16 mouse cellular contexts compared by ENCODE assay signal in the genomic region with DNA sequence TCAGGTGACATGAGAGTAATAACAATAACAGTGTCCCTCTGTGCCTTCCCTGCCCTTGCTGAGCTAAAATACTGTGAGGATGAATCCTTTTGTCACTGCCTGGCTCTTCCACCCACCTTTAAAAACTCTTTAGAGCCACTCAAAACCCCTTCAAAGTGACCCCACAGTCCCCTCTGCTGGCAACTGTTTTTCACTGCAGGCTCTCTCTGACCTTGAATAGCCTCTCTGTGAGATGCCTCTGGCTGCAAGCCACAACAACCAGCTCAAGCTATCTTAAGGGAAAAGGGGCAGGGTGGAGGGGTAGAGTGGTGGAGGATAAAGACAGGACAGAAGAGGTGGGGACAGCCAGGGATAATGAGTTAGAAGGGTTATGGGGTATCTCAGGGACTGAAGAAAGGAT. TPM values are rescaled to one million over a fixed set of nuclear protein-coding genes. Genes with fewer than 3 reads are reported as not detected.
DNase-seq lines count a peak whose midpoint lies in the region; ATAC-seq and TF ChIP-seq lines count a peak whose summit lies in the region.
"Had no signal": no experiment of that assay in that cellular context is flagged by ENCODE, and none has a peak within 500 bp of the region (broad histone marks: within the 10 kb centered on the region; RNA-seq: fewer than 3 reads in every experiment).

No protein-coding gene starts in this region.

- DNase-seq in heart, postnatal 0 days (ENCODE audit: low spot score): peak; percentile 65
- DNase-seq in heart, adult 11 months: no peak
- peak; percentile 17 for DNase-seq in ovary, adult 18-20 months (ENCODE audit: low spot score)
- DNase-seq in ovary, postnatal 10 days (ENCODE audit: low spot score): no peak
- no peak for DNase-seq in Patski (ENCODE audit: low read depth, low spot score)
- peak; percentile 33 for DNase-seq in retina, postnatal 7 days (ENCODE audit: low read depth, low spot score)
- DNase-seq in spleen, adult 12 weeks (ENCODE audit: low spot score): no peak
- DNase-seq: cerebellum, adult 9-11 months; gastrocnemius, postnatal 36 days had no signal

- no peaks in the 10 kb centered on the region; the same call in 1 of the 2 replicates for H3K9me3 ChIP-seq in heart, postnatal 0 days (replicated peaks; ENCODE audit: control insufficient read depth, low read length)
- H3K9me3 ChIP-seq: embryonic facial prominence, embryonic 10.5 days; midbrain, embryonic 12.5 days had no signal

- no peaks in the 10 kb centered on the region for H3K4me1 ChIP-seq in heart, postnatal 0 days (ENCODE audit: control insufficient read depth, insufficient read depth)
- H3K4me1 ChIP-seq: embryonic facial prominence, embryonic 10.5 days; midbrain, embryonic 12.5 days had no signal

- no peak overlapping the region for H3K4me3 ChIP-seq in heart, postnatal 0 days (ENCODE audit: low read depth, low read length)
- H3K4me3 ChIP-seq: embryonic facial prominence, embryonic 10.5 days; midbrain, embryonic 12.5 days had no signal

- peak; percentile 46 for TF ChIP-seq CTCF in heart, postnatal 0 days (IDR thresholded peaks at IDR 0.05; ENCODE audit: low read depth)
- peak; percentile 7 for TF ChIP-seq CTCF in Patski (IDR thresholded peaks at IDR 0.05)

- 0 out of 2 replicates have a peak, but pooled peaks cover 4% of the 10 kb centered on the region for H3K27me3 ChIP-seq in heart, postnatal 0 days (ENCODE audit: control insufficient read depth, insufficient read depth, low read length)
- peaks cover 33% of the 10 kb centered on the region for H3K27me3 ChIP-seq in Patski

- ATAC-seq in heart, postnatal 0 days (ENCODE audit: insufficient read depth, low read depth): peak; percentile 67
- no peak for ATAC-seq in Patski

- TF ChIP-seq EP300 in heart, postnatal 0 days (IDR thresholded peaks at IDR 0.05; ENCODE audit: low read depth): no peak

- H3K9ac ChIP-seq in heart, postnatal 0 days (replicated peaks; ENCODE audit: low read depth, low read length): no peak overlapping the region
- H3K9ac ChIP-seq: midbrain, embryonic 12.5 days had no signal

- H3K36me3 ChIP-seq in heart, postnatal 0 days (replicated peaks; ENCODE audit: control insufficient read depth, insufficient read depth, low read length): no peaks in the 10 kb centered on the region
- H3K36me3 ChIP-seq: embryonic facial prominence, embryonic 10.5 days; midbrain, embryonic 12.5 days had no signal

- H3K4me2 ChIP-seq in heart, postnatal 0 days (ENCODE audit: low read depth, low read length): no peak overlapping the region
- H3K4me2 ChIP-seq: liver, embryonic 11.5 days; midbrain, embryonic 12.5 days had no signal

- H3K27ac ChIP-seq in heart, postnatal 0 days (ENCODE audit: low read depth): no peak overlapping the region
- H3K27ac ChIP-seq: embryonic facial prominence, embryonic 10.5 days; midbrain, embryonic 12.5 days had no signal

- in situ Hi-C loops in Patski (cut with MboI; ENCODE audit: low pct_unique_long_range_greater_than_20kb): no loop called here

- CTCF ChIA-PET in Patski (lab: Charles Lee): interaction anchor here (0.6 to 1.3 kb wide), 2 partner anchors 27 to 146 kb away, joined by 3 read pairs; no protein-coding TSS in a partner anchor

- POLR2A ChIA-PET in Patski (lab: Charles Lee): interaction anchor here (0.6 kb wide), 1 partner anchor 320 kb away, joined by 8 read pairs; no protein-coding TSS in a partner anchor

RNA-seq across cellular contexts. Expression of a gene that starts 11.2 kb away (rescaled TPM):
- total RNA-seq in heart, postnatal 0 days (2014; rRNA removed; ENCODE audit: low replicate concordance): 0.57 and 1.5 TPM in 2 replicates
- polyA plus RNA-seq in heart, postnatal 0 days (2015; fragmentation: Nextera tagmentation; extraction: Ambion mirVana): 0.40 and 0.41 TPM in 2 replicates
- not detected for polyA plus RNA-seq in Patski (2021)
- total RNA-seq: gastrocnemius, postnatal 36 days had no signal
- polyA plus RNA-seq: spleen, adult 2 months had no signal

RNA-seq across cellular contexts. Expression of a gene that starts 29.5 kb away (rescaled TPM):
- 3.4 and 14.6 TPM in 2 replicates for total RNA-seq in heart, postnatal 0 days (2014; rRNA removed; ENCODE audit: low replicate concordance)
- polyA plus RNA-seq in heart, postnatal 0 days (2015; fragmentation: Nextera tagmentation; extraction: Ambion mirVana): 1.7 and 2.4 TPM in 2 replicates
- polyA plus RNA-seq in Patski (2021): not detected
- polyA plus RNA-seq: embryonic facial prominence, embryonic 10.5 days; liver, embryonic 11.5 days; lung, embryonic 16.5 days; midbrain, embryonic 12.5 days; spleen, adult 2 months had no signal

RNA-seq across cellular contexts. Expression of a gene that starts 32.1 kb away (rescaled TPM):
- 21.9 and 37.5 TPM in 2 replicates for total RNA-seq in heart, postnatal 0 days (2014; rRNA removed; ENCODE audit: low replicate concordance)
- 36.9 and 37.3 TPM in 2 replicates for polyA plus RNA-seq in heart, postnatal 0 days (2015; fragmentation: Nextera tagmentation; extraction: Ambion mirVana)
- polyA plus RNA-seq in Patski (2021): 37.2 TPM

RNA-seq across cellular contexts. Expression of a gene that starts 55.7 kb away (rescaled TPM):
- total RNA-seq in heart, postnatal 0 days (2014; rRNA removed; ENCODE audit: low replicate concordance): not detected in 2 replicates
- polyA plus RNA-seq in heart, postnatal 0 days (2015; fragmentation: Nextera tagmentation; extraction: Ambion mirVana): not detected in 2 replicates
- not detected for polyA plus RNA-seq in Patski (2021)
- total RNA-seq: gastrocnemius, postnatal 36 days; heart, postnatal 14 days had no signal
- polyA plus RNA-seq: kidney, embryonic 16.5 days; liver, embryonic 11.5 days; lung, embryonic 16.5 days; midbrain, embryonic 12.5 days had no signal

Comparison
In these comparisons a context has a peak if more than half of its experiments do, and no peak if none do; other contexts are left out.
1. DNase-seq: peak in heart, postnatal 0 days (single experiment), ovary, adult 18-20 months (single experiment) and retina, postnatal 7 days (single experiment); none in heart, adult 11 months (single experiment), ovary, postnatal 10 days (single experiment), Patski (single experiment) and spleen, adult 12 weeks (single experiment).